Mouse (Mus musculus): Measurements from ENCODE around the gene Evx2. TPM values are rescaled to one million over a fixed set of nuclear protein-coding genes. Genes with fewer than 3 reads are reported as not detected.
A peak's percentile ranks its signal among the peaks of the same experiment; 100 is the strongest.

Gene Evx2
- polyA plus RNA-seq, 1 experiment, result not detected

DNA sequence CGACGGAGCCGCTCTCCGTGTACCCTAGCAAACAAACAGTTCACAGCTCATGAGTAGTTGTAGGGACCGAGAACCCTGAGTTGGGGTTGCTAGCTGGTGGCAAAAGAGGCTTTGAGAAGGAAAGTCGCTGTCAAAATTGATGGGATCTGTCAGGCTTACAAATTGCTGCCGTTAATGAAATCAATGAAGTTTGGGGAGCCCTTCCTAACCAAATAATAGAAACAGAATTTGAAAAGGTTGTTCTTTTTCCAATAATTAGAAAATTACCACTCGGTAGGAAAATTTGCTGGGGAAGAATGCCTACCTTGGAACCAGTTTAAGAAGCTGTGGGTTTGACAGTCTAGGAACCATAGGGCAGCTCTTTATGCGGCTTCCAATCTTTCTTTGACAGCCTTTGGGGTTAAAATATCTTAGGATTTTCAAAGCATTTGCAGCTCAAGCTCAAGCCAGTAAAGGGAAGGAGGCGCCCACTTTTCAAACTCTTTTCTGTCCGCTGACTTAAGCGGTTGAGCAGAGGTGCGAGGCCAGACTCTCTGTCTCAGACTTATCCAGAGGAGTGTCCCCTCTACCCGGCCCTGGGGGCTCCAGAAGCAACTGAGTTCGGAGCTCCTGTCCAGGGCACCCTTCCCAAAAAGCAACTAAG is 1.2 kb downstream of the Evx2 start:
- H3K27ac ChIP-seq (ENCODE audit: insufficient read depth, low read depth, low read length), result no peak overlapping the region
- no peak for TF ChIP-seq POLR2A (IDR thresholded peaks at IDR 0.05; ENCODE audit: borderline replicate concordance, low read depth, low read length)
- TF ChIP-seq CTCF (IDR thresholded peaks at IDR 0.05; ENCODE audit: low read depth, low read length), result no peak
- H3K4me3 ChIP-seq (ENCODE audit: insufficient read depth, low read length), result peak overlapping the region; percentile 2; the same call in 1 of the 2 replicates
- H3K4me1 ChIP-seq (ENCODE audit: control insufficient read depth, insufficient read depth, low read length), result no peaks in the 10 kb centered on the region

DNA sequence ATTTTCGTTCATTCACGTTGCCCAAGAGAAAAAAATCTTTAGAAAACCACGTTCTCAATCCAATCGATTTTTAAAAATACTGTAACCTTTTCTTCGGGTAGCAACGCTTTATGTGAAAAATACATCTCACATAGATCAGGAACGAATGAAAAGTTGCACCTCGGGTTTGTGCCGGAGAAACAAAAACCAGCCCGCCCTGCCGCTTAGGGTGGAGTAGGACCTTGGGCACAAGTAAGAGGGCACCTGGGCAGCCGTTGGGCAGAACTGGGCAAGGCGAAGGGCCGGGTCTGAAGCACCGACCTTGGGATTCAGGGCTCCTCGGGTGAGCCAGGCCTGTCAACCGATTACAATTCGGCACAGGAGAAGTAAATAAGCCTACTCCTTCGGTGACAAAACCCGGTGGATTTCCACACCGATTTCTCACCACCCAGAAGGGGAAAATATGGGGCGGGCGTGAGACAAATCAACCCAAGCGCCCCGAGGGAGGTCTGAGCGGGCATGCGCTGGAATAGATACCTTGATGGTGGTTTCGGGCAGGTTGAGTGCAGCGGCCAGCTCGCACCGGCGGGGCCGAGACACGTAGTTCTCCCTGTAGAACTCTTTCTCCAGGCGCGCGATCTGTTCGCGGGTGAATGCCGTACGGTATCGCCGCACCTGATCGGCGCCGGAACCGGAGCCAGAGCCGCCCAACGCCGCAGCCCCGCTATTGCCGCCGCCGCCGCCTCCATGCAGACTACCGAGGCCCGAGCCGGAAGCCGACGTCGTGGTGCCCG is 1.9 kb downstream of the Evx2 start:
- Histone ChIP-seq H3K4me3 (ENCODE audit: insufficient read depth, low read length) (peak overlapping the region; percentile 2; the same call in 1 of the 2 replicates), H3K27ac (ENCODE audit: insufficient read depth, low read depth, low read length) (no peak overlapping the region), H3K4me1 (ENCODE audit: control insufficient read depth, insufficient read depth, low read length) (no peaks in the 10 kb centered on the region)
- TF ChIP-seq CTCF (IDR thresholded peaks at IDR 0.05; ENCODE audit: low read depth, low read length) (no peak), POLR2A (IDR thresholded peaks at IDR 0.05; ENCODE audit: borderline replicate concordance, low read depth, low read length) (no peak)

DNA sequence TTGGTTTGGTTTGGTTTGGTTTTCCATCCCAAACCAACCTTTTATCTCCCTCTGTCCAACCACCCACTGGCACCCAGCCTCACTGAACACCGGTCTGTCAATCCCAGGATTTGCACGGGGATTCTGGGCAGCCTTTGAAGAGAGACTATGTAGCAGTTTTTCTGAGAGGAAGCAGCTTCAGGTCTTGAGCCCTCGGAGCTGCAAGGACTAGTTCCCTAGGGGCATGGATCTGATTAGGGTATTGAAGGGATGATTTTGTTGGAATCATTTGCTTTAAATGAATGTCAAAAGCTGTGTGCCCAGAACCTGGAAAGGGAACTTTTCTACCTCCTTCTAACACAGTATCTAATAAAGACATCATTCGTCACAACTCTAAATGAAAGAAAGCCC is 2.7 kb downstream of the Evx2 start:
- no peak overlapping the region for H3K4me3 ChIP-seq (ENCODE audit: insufficient read depth, low read length)
- no peak overlapping the region for H3K27ac ChIP-seq (ENCODE audit: insufficient read depth, low read depth, low read length)
- no peak for TF ChIP-seq CTCF (IDR thresholded peaks at IDR 0.05; ENCODE audit: low read depth, low read length)
- TF ChIP-seq POLR2A (IDR thresholded peaks at IDR 0.05; ENCODE audit: borderline replicate concordance, low read depth, low read length), result no peak
- no peaks in the 10 kb centered on the region for H3K4me1 ChIP-seq (ENCODE audit: control insufficient read depth, insufficient read depth, low read length)

DNA sequence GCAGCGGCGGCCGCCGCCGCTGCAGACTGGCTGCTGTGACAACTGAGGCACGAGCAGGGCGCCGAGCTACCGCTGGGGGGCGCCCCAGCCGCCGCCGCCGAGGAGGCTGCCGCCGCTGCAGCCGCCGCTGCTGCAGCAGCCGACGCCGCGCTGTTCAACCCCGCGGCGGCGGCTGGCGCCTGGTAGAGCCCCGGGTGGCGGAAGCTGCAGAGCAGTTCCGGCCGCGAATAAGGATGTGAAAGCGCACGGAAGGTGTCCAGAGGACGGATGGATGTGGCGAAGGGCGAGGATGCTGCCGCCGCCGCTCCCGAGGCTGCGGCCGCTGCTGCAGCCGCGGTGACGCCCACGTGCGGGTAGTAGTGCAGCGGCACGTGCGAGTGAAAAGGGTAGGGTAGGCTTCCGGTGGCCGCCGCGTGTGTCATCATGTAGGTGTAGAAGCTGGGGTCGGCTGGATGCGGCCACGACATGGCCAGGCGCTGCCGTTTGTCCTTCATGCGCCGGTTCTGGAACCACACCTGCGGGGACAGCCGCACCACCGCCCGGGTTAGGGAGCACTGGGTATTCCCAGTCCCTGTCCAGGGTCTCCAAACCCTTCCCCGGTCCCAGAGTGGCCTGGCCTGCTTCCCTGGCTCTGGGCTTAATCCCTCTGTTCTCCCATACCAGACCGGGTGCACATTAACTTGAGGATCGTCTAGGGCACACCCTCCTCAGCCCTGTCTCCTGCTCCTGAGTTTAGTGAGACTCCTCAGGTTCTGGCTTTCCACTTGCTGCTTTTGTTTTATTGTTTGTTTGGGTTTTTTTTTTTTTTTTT is 3.3 kb downstream of the Evx2 start:
- TF ChIP-seq CTCF (IDR thresholded peaks at IDR 0.05; ENCODE audit: low read depth, low read length) (no peak), POLR2A (IDR thresholded peaks at IDR 0.05; ENCODE audit: borderline replicate concordance, low read depth, low read length) (no peak)
- H3K4me1 ChIP-seq (ENCODE audit: control insufficient read depth, insufficient read depth, low read length), result no peaks in the 10 kb centered on the region
- H3K4me3 ChIP-seq (ENCODE audit: insufficient read depth, low read length), result no peak overlapping the region

DNA sequence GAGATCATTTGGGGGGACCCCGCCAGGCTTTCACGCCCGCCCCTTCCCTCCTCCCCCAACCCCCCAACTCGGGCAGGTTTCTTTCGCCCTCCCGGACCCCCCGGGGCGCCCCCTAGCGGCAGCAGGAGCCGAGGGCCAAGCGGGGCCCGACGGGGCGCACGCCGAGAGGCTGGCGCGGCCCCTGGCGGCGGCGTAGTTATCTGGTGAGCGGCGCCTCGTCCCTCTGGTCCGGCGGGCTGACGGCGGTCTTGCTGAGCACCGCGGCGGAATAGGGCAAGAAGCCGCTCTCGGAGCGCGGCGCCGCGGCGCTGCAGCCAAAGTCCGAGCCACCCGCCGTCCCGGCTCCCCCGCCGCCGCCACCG is 4.0 kb downstream of the Evx2 start:
- no peak for TF ChIP-seq CTCF (IDR thresholded peaks at IDR 0.05; ENCODE audit: low read depth, low read length)
- TF ChIP-seq POLR2A (IDR thresholded peaks at IDR 0.05; ENCODE audit: borderline replicate concordance, low read depth, low read length), result no peak
- H3K4me1 ChIP-seq (ENCODE audit: control insufficient read depth, insufficient read depth, low read length), result no peaks in the 10 kb centered on the region
- H3K4me3 ChIP-seq (ENCODE audit: insufficient read depth, low read length), result no peak overlapping the region
- no peak overlapping the region for H3K27ac ChIP-seq (ENCODE audit: insufficient read depth, low read depth, low read length)

More for the DNA sequence above, 3.3 kb downstream of the Evx2 start:
- no peak overlapping the region for H3K27ac ChIP-seq (ENCODE audit: insufficient read depth, low read depth, low read length)

DNA sequence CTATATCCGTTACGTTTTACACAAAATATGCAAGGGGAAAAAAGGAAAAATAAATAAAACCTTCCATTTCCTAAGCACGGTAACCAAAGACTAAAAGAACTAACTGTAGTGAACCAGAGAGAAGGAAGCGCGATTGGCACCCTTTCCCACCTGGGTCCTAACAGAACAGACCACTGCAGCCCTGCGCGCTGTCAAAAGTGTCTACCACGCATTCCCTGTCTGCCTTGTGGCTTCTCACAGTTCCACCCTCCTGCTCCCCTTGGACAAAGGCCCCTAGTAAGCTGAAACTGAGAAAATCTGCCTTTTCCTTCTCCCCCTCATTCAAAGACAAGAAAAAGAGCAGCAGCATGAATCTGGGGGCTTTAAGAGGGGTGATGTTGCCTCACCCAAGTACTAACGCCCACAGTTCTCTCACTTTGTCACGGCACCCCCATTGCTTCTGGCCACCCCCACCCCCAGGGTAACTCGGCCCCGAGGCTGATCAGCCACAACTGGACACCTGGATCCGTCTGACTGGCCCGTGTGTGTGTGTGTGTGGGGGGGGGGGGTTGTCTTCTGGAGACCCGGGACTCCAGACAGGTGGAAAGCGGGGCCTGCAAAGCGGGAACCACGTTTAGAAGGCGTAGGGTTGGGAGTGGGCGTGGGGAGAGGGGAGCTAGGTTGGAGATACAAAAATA is 4.5 kb downstream of the Evx2 start:
- no peak for TF ChIP-seq CTCF (IDR thresholded peaks at IDR 0.05; ENCODE audit: low read depth, low read length)
- TF ChIP-seq POLR2A (IDR thresholded peaks at IDR 0.05; ENCODE audit: borderline replicate concordance, low read depth, low read length), result no peak
- Histone ChIP-seq H3K27ac (ENCODE audit: insufficient read depth, low read depth, low read length) (no peak overlapping the region), H3K4me3 (ENCODE audit: insufficient read depth, low read length) (no peak overlapping the region), H3K4me1 (ENCODE audit: control insufficient read depth, insufficient read depth, low read length) (no peaks in the 10 kb centered on the region)

DNA sequence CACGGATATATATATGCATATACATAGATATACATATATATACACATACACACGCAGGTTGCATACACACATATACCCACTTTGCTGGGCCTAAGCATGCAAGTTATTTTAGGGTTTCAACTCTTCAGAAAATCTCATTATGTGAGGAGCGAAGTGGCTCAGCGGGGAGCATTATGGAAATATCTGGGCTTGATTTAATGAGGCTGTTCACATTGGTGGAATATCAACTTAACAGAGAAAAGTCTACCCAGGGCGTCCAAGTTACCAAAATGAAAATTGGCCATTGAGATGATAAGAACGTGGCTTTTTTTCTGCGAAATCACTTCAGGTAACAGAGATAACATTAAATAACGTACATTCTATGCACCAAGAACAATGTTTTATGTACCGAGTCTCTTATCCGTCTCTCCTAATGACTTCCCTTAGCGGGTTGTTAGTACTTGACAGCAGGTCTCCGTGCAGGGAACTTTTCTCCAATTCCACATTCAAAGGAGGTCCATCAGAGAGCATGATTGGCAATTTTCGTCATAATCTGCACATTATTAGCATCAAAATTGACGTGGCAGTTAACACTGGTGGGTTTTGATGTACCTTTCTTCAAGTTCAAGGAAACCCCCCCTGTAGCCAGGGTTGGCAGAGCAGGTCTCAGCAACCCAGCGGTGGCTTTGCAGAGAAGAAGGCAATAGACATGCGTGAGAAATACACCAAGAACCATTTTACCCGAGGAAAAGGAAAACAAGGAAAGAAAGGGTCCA is 5.4 kb downstream of the Evx2 start:
- Histone ChIP-seq H3K4me3 (ENCODE audit: insufficient read depth, low read length) (no peak overlapping the region), H3K4me1 (ENCODE audit: control insufficient read depth, insufficient read depth, low read length) (no peaks in the 10 kb centered on the region), H3K27ac (ENCODE audit: insufficient read depth, low read depth, low read length) (no peak overlapping the region)
- no peak for TF ChIP-seq POLR2A (IDR thresholded peaks at IDR 0.05; ENCODE audit: borderline replicate concordance, low read depth, low read length)
- TF ChIP-seq CTCF (IDR thresholded peaks at IDR 0.05; ENCODE audit: low read depth, low read length), result no peak

DNA sequence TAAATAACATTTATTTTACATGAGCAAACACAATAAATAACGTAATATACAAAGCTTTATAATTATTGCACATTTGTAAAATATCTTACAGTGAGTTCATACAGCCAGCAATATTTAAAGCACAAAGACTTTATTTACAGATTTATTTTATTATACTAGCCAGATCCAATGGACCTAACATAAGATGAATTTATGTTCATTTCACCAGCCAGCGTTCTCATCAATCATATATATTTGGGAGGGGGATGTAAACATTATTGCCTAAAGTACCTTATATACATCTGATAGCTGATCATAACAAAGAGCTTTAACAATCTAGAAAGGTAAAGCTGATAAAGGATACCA is 6.4 kb downstream of the Evx2 start:
- H3K4me1 ChIP-seq (ENCODE audit: control insufficient read depth, insufficient read depth, low read length), result no peaks in the 10 kb centered on the region
- no peak overlapping the region for H3K4me3 ChIP-seq (ENCODE audit: insufficient read depth, low read length)
- no peak for TF ChIP-seq POLR2A (IDR thresholded peaks at IDR 0.05; ENCODE audit: borderline replicate concordance, low read depth, low read length)
- no peak for TF ChIP-seq CTCF (IDR thresholded peaks at IDR 0.05; ENCODE audit: low read depth, low read length)
- no peak overlapping the region for H3K27ac ChIP-seq (ENCODE audit: insufficient read depth, low read depth, low read length)
